13 mouse cellular contexts compared by ENCODE assay signal in genomic region chr1:189663437-189663836, GRCm38 (mm10). TPM values are rescaled to one million over a fixed set of nuclear protein-coding genes. Genes with fewer than 3 reads are reported as not detected.
DNase-seq lines count a peak whose midpoint lies in the region; ATAC-seq and TF ChIP-seq lines count a peak whose summit lies in the region.
"Had no signal": no experiment of that assay in that cellular context is flagged by ENCODE, and none has a peak within 500 bp of the region (broad histone marks: within the 10 kb centered on the region; RNA-seq: fewer than 3 reads in every experiment).

No protein-coding gene starts in this region.

- H3K4me1 ChIP-seq in forebrain, embryonic 14.5 days (ENCODE audit: control insufficient read depth, insufficient read depth, low read length): peaks cover 4% of the 10 kb centered on the region; the same call in 1 of the 2 replicates
- H3K4me1 ChIP-seq in forebrain, embryonic 12.5 days: no peaks in the 10 kb centered on the region
- no peaks in the 10 kb centered on the region for H3K4me1 ChIP-seq in heart, embryonic 10.5 days
- H3K4me1 ChIP-seq: kidney, embryonic 15.5 days; liver, embryonic 13.5 days had no signal

- H3K9me3 ChIP-seq in forebrain, embryonic 14.5 days (replicated peaks; ENCODE audit: control insufficient read depth, low read length): no peaks in the 10 kb centered on the region
- H3K9me3 ChIP-seq in forebrain, embryonic 12.5 days: no peaks in the 10 kb centered on the region
- H3K9me3 ChIP-seq in heart, embryonic 10.5 days: no peaks in the 10 kb centered on the region
- H3K9me3 ChIP-seq: kidney, embryonic 15.5 days; liver, embryonic 13.5 days had no signal

- TF ChIP-seq CTCF in layer of hippocampus, adult 2 months (conservative IDR thresholded peaks at IDR 0.05): 0 out of 2 replicates have a peak, but pooled peaks have one; percentile 12

- H3K27ac ChIP-seq in forebrain, embryonic 14.5 days (ENCODE audit: low read depth, low read length): peak overlapping the region; percentile 30; the same call in 1 of the 2 replicates
- H3K27ac ChIP-seq in forebrain, embryonic 12.5 days: no peak overlapping the region
- no peak overlapping the region for H3K27ac ChIP-seq in layer of hippocampus, adult 2 months
- no peak overlapping the region for H3K27ac ChIP-seq in heart, embryonic 10.5 days
- H3K27ac ChIP-seq: kidney, embryonic 15.5 days; liver, embryonic 13.5 days had no signal

- no peak overlapping the region for H3K9ac ChIP-seq in forebrain, embryonic 14.5 days (ENCODE audit: low read length)
- no peak overlapping the region for H3K9ac ChIP-seq in forebrain, embryonic 12.5 days
- H3K9ac ChIP-seq: kidney, embryonic 15.5 days; liver, embryonic 13.5 days had no signal

- ATAC-seq in forebrain, embryonic 14.5 days: peak; percentile 87
- ATAC-seq in forebrain, embryonic 12.5 days (ENCODE audit: low FRiP score): no peak

- no peaks in the 10 kb centered on the region for H3K27me3 ChIP-seq in forebrain, embryonic 14.5 days (replicated peaks; ENCODE audit: control insufficient read depth, insufficient read depth, low read length)
- H3K27me3 ChIP-seq in forebrain, embryonic 12.5 days: no peaks in the 10 kb centered on the region
- H3K27me3 ChIP-seq in heart, embryonic 10.5 days (ENCODE audit: insufficient read depth, poor library complexity, severe bottlenecking): no peaks in the 10 kb centered on the region
- H3K27me3 ChIP-seq: kidney, embryonic 15.5 days; liver, embryonic 13.5 days had no signal

- H3K4me2 ChIP-seq in forebrain, embryonic 14.5 days (ENCODE audit: low read length): no peak overlapping the region
- H3K4me2 ChIP-seq in forebrain, embryonic 12.5 days: no peak overlapping the region
- H3K4me2 ChIP-seq: kidney, embryonic 15.5 days; liver, embryonic 13.5 days had no signal

- peak; percentile 87 for DNase-seq in forebrain, embryonic 14.5 days (ENCODE audit: low spot score)
- DNase-seq in MN1 (ENCODE audit: low spot score): peak; percentile 62
- DNase-seq in cerebellum, adult 8-10 months: peak; percentile 49
- DNase-seq in layer of hippocampus, adult 2 months (ENCODE audit: low spot score in 2 of 2): peak; percentile 50 to 82
- no peak for DNase-seq in heart, embryonic 10.5 days (ENCODE audit: low spot score)
- no peak for DNase-seq in spleen, postnatal 4 days (ENCODE audit: low spot score in 2 of 2)
- DNase-seq in heart, adult 9 months (ENCODE audit: low spot score in 2 of 2): no peak
- DNase-seq: liver, embryonic 13.5 days; lung, postnatal 14 days had no signal

- 58% methylated on average over 1 of the region's 1 CpGs for WGBS in forebrain, embryonic 14.5 days
- 78% methylated on average over 1 of the region's 1 CpGs for WGBS in forebrain, embryonic 12.5 days
- 86% methylated on average over 1 of the region's 1 CpGs for WGBS in heart, embryonic 10.5 days

- no peak overlapping the region for H3K4me3 ChIP-seq in forebrain, embryonic 14.5 days (ENCODE audit: low read depth, low read length)
- H3K4me3 ChIP-seq in forebrain, embryonic 12.5 days (replicated peaks): no peak overlapping the region
- H3K4me3 ChIP-seq in layer of hippocampus, adult 2 months: no peak overlapping the region
- no peak overlapping the region for H3K4me3 ChIP-seq in heart, embryonic 10.5 days
- H3K4me3 ChIP-seq: erythroblast, embryonic 14.5 days; kidney, embryonic 15.5 days; liver, embryonic 13.5 days; myocyte had no signal

- peaks cover 39% of the 10 kb centered on the region for H3K36me3 ChIP-seq in forebrain, embryonic 14.5 days (ENCODE audit: control insufficient read depth, insufficient read depth, low read length)
- H3K36me3 ChIP-seq in forebrain, embryonic 12.5 days (replicated peaks): peaks cover 54% of the 10 kb centered on the region
- H3K36me3 ChIP-seq in heart, embryonic 10.5 days: peaks cover 56% of the 10 kb centered on the region

RNA-seq across cellular contexts. Expression of gene Cenpf, which starts 24.4 kb away (rescaled TPM):
- polyA plus RNA-seq in forebrain, embryonic 14.5 days (2014; fragmentation: Nextera tagmentation; extraction: Ambion mirVana): 43.6 and 50.5 TPM in 2 replicates
- polyA plus RNA-seq in forebrain, embryonic 12.5 days (2016; fragmentation: Nextera tagmentation; extraction: Ambion mirVana): 153 and 164 TPM in 2 replicates
- total RNA-seq in layer of hippocampus, adult 2 months (2021): 1 to 10 TPM; 1.1 to 1.4 TPM
- polyA plus RNA-seq in heart, embryonic 10.5 days (2016; fragmentation: Nextera tagmentation; extraction: Ambion mirVana): 62.7 and 71.3 TPM in 2 replicates

Comparison
In these comparisons a context has a peak if more than half of its experiments do, and no peak if none do; other contexts are left out.
1. DNase-seq: peak in forebrain, embryonic 14.5 days (single experiment), MN1 (single experiment), cerebellum, adult 8-10 months (single experiment) and layer of hippocampus, adult 2 months (2 of 2); none in heart, embryonic 10.5 days (single experiment), spleen, postnatal 4 days (0 of 2) and heart, adult 9 months (0 of 2).